Mouse (Mus musculus) c-Kit-positive CD71-negative TER-119-negative erythroid progenitor cells, embryonic 14.5 days (primary cell): Measurements from ENCODE around the gene Dusp7.

Experiments
- DNase-seq: peaks from one replicate; pipeline ENCODE4 v3.0.0-alpha.2; 2013; ENCODE audit warnings: low read depth

Gene Dusp7

GRCm38 (mm10) chr9:106368112-106368717 is at the start of gene Dusp7:
Gene Dusp7 (plus strand): TSS chr9:106368632.
- no peak for DNase-seq

- no peak for DNase-seq
These were observed 49.3 kb upstream of the Dusp7 start for GRCm38 (mm10) chr9:106319095-106319494.

- DNase-seq: no peak
These were observed 45.9 kb upstream of the Dusp7 start for GRCm38 (mm10) chr9:106322497-106322896.

- DNase-seq: no peak
These were observed 42.2 kb upstream of the Dusp7 start for GRCm38 (mm10) chr9:106326241-106326640.

GRCm38 (mm10) chr9:106327125-106327809 is 41.2 kb upstream of the Dusp7 start:
- no peak for DNase-seq

GRCm38 (mm10) chr9:106328068-106328610 is 40.3 kb upstream of the Dusp7 start:
- DNase-seq: no peak

GRCm38 (mm10) chr9:106328772-106329511 is 39.5 kb upstream of the Dusp7 start:
- no peak for DNase-seq

- DNase-seq: no peak
These were observed 35.7 kb upstream of the Dusp7 start for GRCm38 (mm10) chr9:106332746-106333145.

GRCm38 (mm10) chr9:106337620-106338019 is 30.8 kb upstream of the Dusp7 start:
- no peak for DNase-seq

- no peak for DNase-seq
These were observed 29.8 kb upstream of the Dusp7 start for GRCm38 (mm10) chr9:106338462-106339172.

- no peak for DNase-seq
These were observed 29.3 kb upstream of the Dusp7 start for GRCm38 (mm10) chr9:106339173-106339558.

GRCm38 (mm10) chr9:106339730-106340129 is 28.7 kb upstream of the Dusp7 start:
- no peak for DNase-seq

GRCm38 (mm10) chr9:106340501-106341312 is 27.7 kb upstream of the Dusp7 start:
- no peak for DNase-seq

- DNase-seq: no peak
These were observed 27.1 kb upstream of the Dusp7 start for GRCm38 (mm10) chr9:106341313-106341686.

GRCm38 (mm10) chr9:106342573-106342972 is 25.9 kb upstream of the Dusp7 start:
- DNase-seq: no peak

GRCm38 (mm10) chr9:106345167-106345566 is 23.3 kb upstream of the Dusp7 start:
- no peak for DNase-seq

GRCm38 (mm10) chr9:106345630-106346029 is 22.8 kb upstream of the Dusp7 start:
- no peak for DNase-seq

- no peak for DNase-seq
These were observed 20.2 kb upstream of the Dusp7 start for GRCm38 (mm10) chr9:106348281-106348680.

- DNase-seq: no peak
These were observed 19.4 kb upstream of the Dusp7 start for GRCm38 (mm10) chr9:106349075-106349474.

GRCm38 (mm10) chr9:106351178-106351577 is 17.3 kb upstream of the Dusp7 start:
- DNase-seq: no peak

GRCm38 (mm10) chr9:106353779-106354178 is 14.7 kb upstream of the Dusp7 start:
- DNase-seq: no peak
